Mouse (Mus musculus): Measurements from ENCODE around the gene Cercam. TPM values are rescaled to one million over a fixed set of nuclear protein-coding genes. Genes with fewer than 3 reads are reported as not detected.

The Cercam gene
- total and polyA plus RNA-seq, 2 experiments from 2014 or later: 22.8 to 28.0 TPM

DNA sequence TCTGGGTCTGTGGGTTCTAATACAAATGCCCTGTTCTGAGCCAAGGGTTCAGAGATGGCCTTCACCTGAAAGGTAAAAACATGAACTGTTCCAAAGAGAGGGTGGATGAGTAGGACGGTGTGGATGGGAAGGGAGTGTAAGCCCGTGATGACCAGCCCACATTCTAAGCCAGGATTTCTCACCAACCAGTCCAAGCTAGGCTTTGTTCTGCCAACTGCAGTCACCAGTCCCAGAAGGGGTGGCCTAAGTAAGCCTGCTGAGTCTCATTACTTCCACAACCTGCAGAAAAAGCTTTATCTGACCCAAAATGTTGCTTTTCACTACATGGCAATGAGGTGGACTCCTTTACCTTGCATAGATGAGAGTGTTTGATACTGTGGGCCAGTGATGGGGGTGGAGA, 24.8 kb upstream of the Cercam start:
- H3K9me3 ChIP-seq (ENCODE audit: low read length): no peaks in the 10 kb centered on the region
- H3K4me2 ChIP-seq (ENCODE audit: low read depth, low read length, poor library complexity, severe bottlenecking): no peak overlapping the region
- H3K4me1 ChIP-seq (ENCODE audit: insufficient read depth, low read length): no peaks in the 10 kb centered on the region; the same call in 1 of the 2 replicates

DNA sequence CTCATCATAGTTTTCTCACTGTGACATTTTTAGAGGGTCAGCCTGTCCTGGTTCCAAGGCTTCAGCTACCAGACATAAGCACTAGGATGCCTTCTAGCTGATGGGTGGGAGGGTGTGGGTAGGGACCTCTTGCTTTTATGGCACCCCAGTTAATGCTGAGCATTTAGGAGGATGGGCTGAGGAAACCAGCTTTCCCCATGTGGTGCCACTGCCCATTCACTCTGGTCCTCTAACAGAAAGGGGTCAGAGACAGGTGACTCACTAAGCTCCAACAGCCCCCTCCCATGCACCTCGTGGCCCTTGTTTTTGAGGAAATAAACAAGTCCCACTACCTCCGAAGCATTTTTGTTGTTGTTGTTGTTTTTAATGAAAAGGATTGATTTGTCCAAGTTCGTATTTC, 24.3 kb upstream of the Cercam start:
- ATAC-seq (ENCODE audit: low FRiP score) (no peak), DNase-seq (ENCODE audit: low spot score) (no peak)
- WGBS: 14% methylated on average over 3 of the region's 3 CpGs
- Histone ChIP-seq H3K9ac (replicated peaks; ENCODE audit: low read length, poor library complexity, severe bottlenecking) (0 out of 2 replicates have a peak overlapping the region, but pooled peaks have one; percentile 89), H3K27ac (ENCODE audit: low read depth, low read length) (no peak overlapping the region), H3K4me3 (ENCODE audit: low read depth, low read length) (peak overlapping the region; percentile 56), H3K4me2 (ENCODE audit: low read depth, low read length, poor library complexity, severe bottlenecking) (peak overlapping the region; percentile 82), H3K36me3 (ENCODE audit: insufficient read depth, low read length) (peaks cover 15% of the 10 kb centered on the region), H3K9me3 (ENCODE audit: low read length) (no peaks in the 10 kb centered on the region), H3K4me1 (ENCODE audit: insufficient read depth, low read length) (no peaks in the 10 kb centered on the region; the same call in 1 of the 2 replicates), H3K27me3 (ENCODE audit: insufficient read depth, low read length) (no peaks in the 10 kb centered on the region)
- TF ChIP-seq CTCF (IDR thresholded peaks at IDR 0.05): no peak

More for the DNA sequence above, 24.8 kb upstream of the Cercam start:
- peaks cover 15% of the 10 kb centered on the region for H3K36me3 ChIP-seq (ENCODE audit: insufficient read depth, low read length)
- no peaks in the 10 kb centered on the region for H3K27me3 ChIP-seq (ENCODE audit: insufficient read depth, low read length)
- H3K4me3 ChIP-seq (ENCODE audit: low read depth, low read length): no peak overlapping the region
- WGBS: 37% methylated on average over 2 of the region's 2 CpGs
- no peak for DNase-seq (ENCODE audit: low spot score)
- no peak for TF ChIP-seq CTCF (IDR thresholded peaks at IDR 0.05)
- no peak overlapping the region for H3K9ac ChIP-seq (replicated peaks; ENCODE audit: low read length, poor library complexity, severe bottlenecking)
- no peak overlapping the region for H3K27ac ChIP-seq (ENCODE audit: low read depth, low read length)
- no peak for ATAC-seq (ENCODE audit: low FRiP score)

GRCm38 (mm10) chr2:29845636-29846035, 23.3 kb upstream of the Cercam start:
- ATAC-seq (ENCODE audit: low FRiP score) (no peak), DNase-seq (ENCODE audit: low spot score) (no peak)
- WGBS: 7% methylated on average over 25 of the region's 25 CpGs
- Histone ChIP-seq H3K4me1 (ENCODE audit: insufficient read depth, low read length) (no peaks in the 10 kb centered on the region; the same call in 1 of the 2 replicates), H3K36me3 (ENCODE audit: insufficient read depth, low read length) (peaks cover 14% of the 10 kb centered on the region), H3K4me3 (ENCODE audit: low read depth, low read length) (peak overlapping the region; percentile 56), H3K27me3 (ENCODE audit: insufficient read depth, low read length) (no peaks in the 10 kb centered on the region), H3K9me3 (ENCODE audit: low read length) (no peaks in the 10 kb centered on the region), H3K27ac (ENCODE audit: low read depth, low read length) (peak overlapping the region; percentile 55; the same call in 1 of the 2 replicates), H3K9ac (replicated peaks; ENCODE audit: low read length, poor library complexity, severe bottlenecking) (peak overlapping the region; percentile 89), H3K4me2 (ENCODE audit: low read depth, low read length, poor library complexity, severe bottlenecking) (peak overlapping the region; percentile 82)
- no peak for TF ChIP-seq CTCF (IDR thresholded peaks at IDR 0.05)

DNA sequence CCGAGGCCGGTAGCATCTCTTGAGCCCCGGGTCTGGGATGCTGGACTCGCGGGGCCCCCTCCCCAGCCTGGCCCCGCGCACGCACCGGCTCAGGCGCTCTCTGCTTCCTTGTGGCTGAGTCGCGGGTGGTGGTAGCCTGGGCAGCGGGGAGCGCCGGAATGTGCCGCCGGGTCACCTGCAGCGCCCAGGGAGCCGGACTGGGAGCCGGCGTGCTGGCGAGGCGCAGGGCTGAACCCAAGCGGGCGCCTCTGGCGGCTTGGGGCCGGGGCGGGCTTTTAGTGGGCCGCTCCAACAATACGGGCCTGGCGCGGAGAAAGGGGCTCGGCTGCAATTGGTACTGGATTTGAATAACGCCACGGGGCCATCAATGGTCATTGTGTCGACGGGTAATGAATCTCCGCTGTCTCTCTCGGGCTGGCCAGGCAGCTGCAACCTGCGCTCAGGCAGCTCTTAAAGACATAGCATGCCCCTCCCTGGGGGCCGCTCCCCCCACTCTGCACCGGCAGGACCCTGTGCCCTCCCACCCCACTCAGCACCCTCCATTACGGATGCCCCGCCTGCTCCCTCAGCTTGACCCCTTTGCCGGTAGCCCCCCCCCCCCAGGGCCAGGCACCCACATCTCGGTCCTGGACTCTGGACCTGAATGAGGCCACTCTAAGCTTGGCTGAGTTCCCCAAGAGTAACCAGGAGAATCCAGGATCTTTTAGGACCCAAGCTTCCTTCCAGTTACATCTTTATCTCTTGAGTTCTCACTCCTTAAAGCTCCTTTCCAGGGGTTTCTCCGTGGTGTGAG, 22.7 kb upstream of the Cercam start:
- WGBS: 3% methylated on average over 44 of the region's 47 CpGs
- peak; percentile 59 for DNase-seq (ENCODE audit: low spot score)
- no peak for TF ChIP-seq CTCF (IDR thresholded peaks at IDR 0.05)
- no peaks in the 10 kb centered on the region; the same call in 1 of the 2 replicates for H3K4me1 ChIP-seq (ENCODE audit: insufficient read depth, low read length)
- H3K9me3 ChIP-seq (ENCODE audit: low read length): no peaks in the 10 kb centered on the region
- H3K27ac ChIP-seq (ENCODE audit: low read depth, low read length): peak overlapping the region; percentile 55
- peaks cover 12% of the 10 kb centered on the region for H3K36me3 ChIP-seq (ENCODE audit: insufficient read depth, low read length)
- peak overlapping the region; percentile 56 for H3K4me3 ChIP-seq (ENCODE audit: low read depth, low read length)
- peak; percentile 55 for ATAC-seq (ENCODE audit: low FRiP score)
- H3K9ac ChIP-seq (replicated peaks; ENCODE audit: low read length, poor library complexity, severe bottlenecking): peak overlapping the region; percentile 89
- H3K4me2 ChIP-seq (ENCODE audit: low read depth, low read length, poor library complexity, severe bottlenecking): peak overlapping the region; percentile 82
- H3K27me3 ChIP-seq (ENCODE audit: insufficient read depth, low read length): no peaks in the 10 kb centered on the region

- WGBS: 32% methylated on average over 3 of the region's 3 CpGs
- H3K9me3 ChIP-seq (ENCODE audit: low read length): no peaks in the 10 kb centered on the region
- no peak for TF ChIP-seq CTCF (IDR thresholded peaks at IDR 0.05)
- H3K36me3 ChIP-seq (ENCODE audit: insufficient read depth, low read length): peaks cover 10% of the 10 kb centered on the region
- peak overlapping the region; percentile 56; the same call in 1 of the 2 replicates for H3K4me3 ChIP-seq (ENCODE audit: low read depth, low read length)
- H3K27me3 ChIP-seq (ENCODE audit: insufficient read depth, low read length): no peaks in the 10 kb centered on the region
- H3K4me2 ChIP-seq (ENCODE audit: low read depth, low read length, poor library complexity, severe bottlenecking): peak overlapping the region; percentile 82
- H3K4me1 ChIP-seq (ENCODE audit: insufficient read depth, low read length): no peaks in the 10 kb centered on the region; the same call in 1 of the 2 replicates
- no peak for DNase-seq (ENCODE audit: low spot score)
- no peak overlapping the region for H3K27ac ChIP-seq (ENCODE audit: low read depth, low read length)
- no peak for ATAC-seq (ENCODE audit: low FRiP score)
- no peak overlapping the region for H3K9ac ChIP-seq (replicated peaks; ENCODE audit: low read length, poor library complexity, severe bottlenecking)
These were observed 22.1 kb upstream of the Cercam start for GRCm38 (mm10) chr2:29846911-29847310.

GRCm38 (mm10) chr2:29849041-29849440, 19.9 kb upstream of the Cercam start:
- no peak for DNase-seq (ENCODE audit: low spot score)
- Histone ChIP-seq H3K27ac (ENCODE audit: low read depth, low read length) (no peak overlapping the region), H3K9me3 (ENCODE audit: low read length) (no peaks in the 10 kb centered on the region), H3K4me1 (ENCODE audit: insufficient read depth, low read length) (no peaks in the 10 kb centered on the region; the same call in 1 of the 2 replicates), H3K4me3 (ENCODE audit: low read depth, low read length) (no peak overlapping the region), H3K4me2 (ENCODE audit: low read depth, low read length, poor library complexity, severe bottlenecking) (no peak overlapping the region), H3K9ac (replicated peaks; ENCODE audit: low read length, poor library complexity, severe bottlenecking) (no peak overlapping the region), H3K27me3 (ENCODE audit: insufficient read depth, low read length) (no peaks in the 10 kb centered on the region), H3K36me3 (ENCODE audit: insufficient read depth, low read length) (no peaks in the 10 kb centered on the region)
- no peak for TF ChIP-seq CTCF (IDR thresholded peaks at IDR 0.05)
- 39% methylated on average over 8 of the region's 8 CpGs for WGBS
- ATAC-seq (ENCODE audit: low FRiP score): no peak

All from midbrain, postnatal 0 days (tissue).